Mouse (Mus musculus) layer of hippocampus, adult 9-10 months (tissue): ENCODE measurements around the gene Mob4.
A peak's percentile ranks its signal among the peaks of the same experiment; 100 is the strongest.
"Not testable (repeated sequence)": the region's sequence is repeated elsewhere in the genome, so short reads cannot be mapped to it uniquely, and the experiment has no call there.

Source experiments
- DNase-seq: peaks from one replicate; pipeline ENCODE4 v3.0.0; 2022; ENCODE audit warnings: low spot score

Gene Mob4

DNA sequence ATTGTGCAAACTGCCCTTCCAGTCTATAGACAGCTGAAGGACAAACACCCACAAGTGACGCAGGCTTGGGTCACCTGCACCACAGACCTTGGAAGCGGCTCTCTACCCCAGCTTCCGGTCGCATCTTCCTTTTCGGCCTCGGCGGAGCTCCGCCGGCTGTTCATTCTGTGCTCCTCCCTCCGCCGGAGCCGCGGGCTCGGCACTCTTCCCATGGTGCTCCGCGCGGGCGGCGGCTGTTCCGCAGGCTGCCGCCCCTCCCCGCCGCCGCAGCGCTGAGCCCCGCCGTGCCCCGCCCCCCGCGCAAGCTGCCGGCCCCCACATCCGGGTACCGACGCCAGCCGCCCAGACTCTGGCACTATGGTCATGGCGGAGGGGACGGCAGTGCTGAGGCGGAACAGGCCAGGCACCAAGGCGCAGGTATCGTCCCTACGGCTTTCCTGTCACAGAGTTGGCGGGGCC is at the start of gene Mob4:
Mob4 (plus strand) TSS at position 289 of the 459 bp plus-strand sequence.
- DNase-seq = peak; percentile 51

- no peak for DNase-seq
These were observed 48.9 kb upstream of the Mob4 start for GRCm38 (mm10) chr1:55082106-55082505.

- no peak for DNase-seq
These were observed 45.2 kb upstream of the Mob4 start for GRCm38 (mm10) chr1:55085781-55086366.

DNA sequence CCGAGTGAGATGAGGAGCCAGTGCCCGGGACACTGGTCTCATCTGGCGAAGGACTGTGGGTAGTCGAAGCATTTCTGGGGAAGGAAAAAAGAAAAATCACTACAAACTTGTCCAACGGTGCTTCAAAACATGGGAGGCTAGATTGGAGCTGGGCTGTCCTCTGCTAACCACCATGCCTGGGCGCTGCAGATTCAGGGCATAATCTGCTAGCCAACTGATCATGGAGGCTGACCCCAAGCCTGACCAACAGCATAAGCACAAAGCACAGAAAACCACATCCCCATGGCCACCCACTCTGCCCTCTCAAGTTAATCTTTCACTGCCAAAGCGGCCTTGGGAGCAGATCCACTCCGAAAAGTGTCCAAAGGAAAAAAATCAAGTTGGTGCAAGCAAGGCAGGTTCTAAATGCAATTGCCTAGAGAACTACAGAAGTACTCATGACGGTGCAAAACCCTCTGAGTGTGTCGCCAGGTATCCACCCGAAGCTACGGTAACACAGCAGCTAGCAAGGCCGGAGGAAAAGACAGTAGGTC is 44.1 kb upstream of the Mob4 start:
- no peak for DNase-seq

DNA sequence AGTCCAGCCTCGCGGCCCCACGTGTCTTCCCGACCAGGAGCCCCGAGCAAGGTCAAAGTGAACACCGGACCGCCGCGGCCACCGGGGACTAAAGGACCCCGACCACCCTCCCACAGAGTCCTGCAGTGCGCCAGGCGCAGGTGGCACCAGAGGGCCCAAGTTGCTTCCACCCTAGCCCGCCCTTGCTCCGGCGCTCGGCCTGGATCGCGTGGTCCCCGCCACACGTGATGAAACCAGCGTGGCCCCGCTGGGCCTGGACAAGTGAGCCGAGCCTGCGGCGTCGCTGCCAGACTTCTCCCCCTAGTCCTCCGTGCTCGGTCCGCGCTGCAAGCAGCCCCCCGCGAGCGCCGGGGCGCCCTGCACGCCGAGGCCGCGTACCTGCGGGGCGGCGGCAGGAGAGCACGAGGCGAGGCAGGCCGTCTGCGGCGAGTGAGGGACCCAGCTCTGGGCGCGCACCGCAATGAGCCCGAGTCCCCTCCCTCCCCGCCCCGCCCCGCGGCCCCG is 43.6 kb upstream of the Mob4 start:
- peak; percentile 22 for DNase-seq

DNA sequence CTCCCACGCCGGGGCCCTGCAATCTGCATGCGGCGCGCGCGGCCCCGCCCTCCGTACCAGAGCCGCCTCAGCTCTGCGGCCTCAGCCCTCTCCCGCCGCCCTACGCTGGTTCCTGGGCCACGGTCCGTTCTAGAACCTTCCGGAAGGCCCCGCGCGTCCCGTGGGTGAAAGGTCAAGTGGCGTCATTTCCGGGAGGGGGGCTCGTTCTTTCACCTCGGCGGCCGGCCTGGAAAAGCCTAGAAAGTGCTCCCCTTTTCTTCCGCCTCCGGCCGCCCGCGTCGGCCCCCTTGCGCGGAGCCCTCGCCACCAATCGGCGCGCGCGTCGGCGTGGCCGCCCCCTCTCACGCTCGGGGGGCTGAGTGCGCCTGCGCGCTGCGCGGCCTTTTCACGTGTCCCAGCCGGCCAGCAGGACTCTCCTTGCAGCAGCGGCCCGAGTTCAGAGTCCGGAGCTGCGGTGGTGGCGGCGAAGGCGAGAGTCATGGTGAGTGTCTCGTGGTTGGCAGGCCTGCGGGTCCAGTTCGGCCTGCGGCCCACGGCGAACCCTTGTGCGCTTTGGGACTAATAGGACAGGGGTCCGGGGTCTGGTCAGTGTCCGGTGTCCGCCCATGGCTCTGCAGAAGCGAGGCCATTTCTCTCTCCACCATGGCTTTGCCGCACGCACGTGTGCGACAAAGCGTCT is 43.0 kb upstream of the Mob4 start, which contains the start of the genes Hspe1 and Hspd1:
Hspe1 (plus strand) TSS at position 201 of the 679 bp plus-strand sequence.
Hspd1 (minus strand) TSS at position 312 of the 679 bp plus-strand sequence.
- DNase-seq = peak; percentile 92

- DNase-seq = no peak
These were observed 42.2 kb upstream of the Mob4 start for GRCm38 (mm10) chr1:55088611-55089497.

DNA sequence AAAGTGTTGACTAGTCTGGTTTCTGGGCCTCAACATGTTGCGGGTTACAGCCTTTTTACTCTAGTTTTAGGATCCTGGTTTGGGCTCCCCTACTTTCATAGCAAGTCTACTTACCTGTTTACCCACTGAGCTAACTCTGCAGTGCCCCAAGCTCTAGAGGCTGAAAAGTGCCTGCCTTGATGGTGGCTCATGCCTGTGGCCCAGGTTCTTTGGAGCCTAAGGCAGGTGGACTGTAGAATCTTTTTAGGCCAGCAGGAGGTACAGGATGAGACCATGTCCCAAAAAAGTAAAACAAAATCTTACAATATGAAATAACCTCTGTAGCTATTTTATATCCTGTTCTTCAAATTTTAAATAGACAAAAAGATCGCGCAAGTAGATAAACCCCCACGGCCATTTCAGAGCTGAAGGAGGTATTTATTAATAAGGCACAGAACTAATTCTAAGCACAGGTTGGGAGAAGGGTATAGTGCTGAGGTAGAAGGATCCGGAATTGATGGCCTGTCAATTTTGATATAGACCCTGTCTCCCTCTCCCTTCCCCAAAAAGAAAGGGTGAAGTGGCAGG is 41.5 kb upstream of the Mob4 start:
- DNase-seq = no peak

GRCm38 (mm10) chr1:55092056-55092455 is 39.0 kb upstream of the Mob4 start:
- no peak for DNase-seq

GRCm38 (mm10) chr1:55092469-55092868 is 38.6 kb upstream of the Mob4 start:
- no peak for DNase-seq

GRCm38 (mm10) chr1:55106919-55107585 is 24.0 kb upstream of the Mob4 start:
- no peak for DNase-seq

DNA sequence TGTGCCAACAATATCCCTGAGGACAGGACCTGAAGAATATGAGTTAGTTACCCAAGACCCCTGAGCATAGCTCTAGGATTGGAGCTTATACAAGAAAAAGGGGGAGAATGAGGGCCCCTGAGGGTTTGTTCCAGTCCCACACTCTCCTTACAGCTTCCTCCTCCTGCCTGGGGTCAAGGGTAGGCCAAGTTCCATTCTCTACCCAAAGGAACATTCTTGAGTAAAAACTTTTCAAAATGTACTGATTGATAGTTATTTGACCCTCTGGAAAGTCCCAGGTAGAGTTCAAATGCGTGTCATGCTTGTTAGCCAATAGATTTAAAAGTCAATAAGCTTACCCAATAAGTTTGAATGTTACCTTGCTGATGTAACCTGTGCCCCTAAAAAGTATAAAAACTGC is 23.4 kb upstream of the Mob4 start:
- no peak for DNase-seq

- DNase-seq = no peak
These were observed 22.6 kb upstream of the Mob4 start for GRCm38 (mm10) chr1:55108473-55108872.

- DNase-seq = no peak
These were observed 21.8 kb upstream of the Mob4 start for GRCm38 (mm10) chr1:55109066-55109766.

DNA sequence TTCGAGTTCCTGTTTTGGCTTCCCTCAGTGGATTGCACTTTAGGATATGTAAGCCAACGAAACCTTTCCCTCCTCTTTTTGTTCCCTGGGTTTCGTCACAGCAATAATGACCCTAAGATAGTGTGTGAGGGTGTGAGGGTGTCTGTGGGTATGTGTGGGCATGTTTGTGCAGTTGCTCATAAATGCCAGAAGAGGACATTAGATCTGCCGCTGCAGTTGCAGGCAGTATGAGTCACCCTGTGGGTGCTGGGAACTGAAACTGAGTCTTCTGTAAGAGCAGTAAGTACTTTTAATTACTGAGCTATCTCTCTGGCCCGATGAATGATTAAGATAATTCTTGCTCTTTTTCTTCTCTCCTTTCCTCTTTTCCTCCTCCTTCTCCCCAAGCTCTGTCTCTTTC is 8.0 kb upstream of the Mob4 start:
- DNase-seq = no peak

DNA sequence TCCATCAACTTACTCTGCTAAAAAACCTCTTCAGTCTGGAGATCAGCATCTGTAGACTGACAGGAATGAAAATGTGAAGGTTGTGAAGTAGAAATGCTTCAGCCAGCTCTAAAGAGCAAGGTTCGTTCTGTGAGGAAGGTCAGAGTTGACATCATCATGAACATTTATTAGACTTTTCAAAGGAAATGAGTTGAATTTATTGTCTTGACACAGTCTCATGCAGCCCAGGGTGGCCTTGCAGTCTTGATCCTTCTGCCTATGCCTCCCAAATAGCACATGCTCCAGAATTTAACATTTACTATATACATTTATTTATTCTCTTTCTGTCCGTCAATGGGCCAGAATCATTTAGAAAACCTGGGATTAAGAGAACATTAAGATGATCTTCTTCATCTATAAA is 7.5 kb upstream of the Mob4 start:
- DNase-seq = no peak

GRCm38 (mm10) chr1:55124136-55124535 is 6.9 kb upstream of the Mob4 start:
- DNase-seq = not testable (repeated sequence)

DNA sequence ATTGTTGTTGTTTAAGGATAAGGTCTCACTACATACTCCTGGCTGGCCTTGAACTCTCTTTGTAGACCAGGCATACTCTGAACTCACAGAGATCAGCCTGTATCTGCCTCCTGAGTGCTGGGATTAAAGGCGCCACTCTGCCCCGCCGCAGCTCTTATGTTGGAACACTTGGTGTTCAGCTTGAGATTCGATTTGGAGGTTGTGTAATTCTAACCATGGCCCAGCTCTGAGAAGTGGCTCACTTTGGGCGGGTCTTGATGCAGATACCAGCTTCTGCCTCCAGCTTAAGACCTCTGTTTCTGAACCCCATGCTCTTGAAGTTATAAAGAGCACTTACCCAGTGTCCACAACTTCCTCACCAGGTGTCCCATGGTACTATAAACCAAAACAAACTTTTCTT is 1.3 kb upstream of the Mob4 start:
- no peak for DNase-seq

GRCm38 (mm10) chr1:55130190-55130916 is 678 bp upstream of the Mob4 start:
- no peak for DNase-seq

- no peak for DNase-seq
These were observed 488 bp downstream of the Mob4 start for GRCm38 (mm10) chr1:55131424-55132014.
